Mouse (Mus musculus) small intestine, adult 2 months (tissue): Measurements from ENCODE around the gene Timm8a2. TPM values are rescaled to one million over a fixed set of nuclear protein-coding genes. Genes with fewer than 3 reads are reported as not detected.
A peak's percentile ranks its signal among the peaks of the same experiment; 100 is the strongest.

ENCODE experiments used
- H3K27ac ChIP-seq: fragments of 200-500 bp; 2 replicates; pipeline ENCODE4 v1.5.1; 2012; ENCODE audit warnings: low read depth, low read length, control low read depth, inconsistent platforms; ENCODE audit not compliant: insufficient read depth
- H3K27me3 ChIP-seq: fragments of 200-500 bp; 2 replicates; pipeline ENCODE4 v1.6.1; 2012; ENCODE audit warnings: mild to moderate bottlenecking, moderate library complexity, low read length, inconsistent platforms; ENCODE audit not compliant: control insufficient read depth, insufficient read depth
- H3K36me3 ChIP-seq: fragments of 200-500 bp; 2 replicates; pipeline ENCODE4 v1.6.1; 2012; ENCODE audit warnings: mild to moderate bottlenecking, low read length, control low read depth, inconsistent platforms; ENCODE audit not compliant: control insufficient read depth, insufficient read depth
- H3K4me1 ChIP-seq: fragments of 200-500 bp; 2 replicates; pipeline ENCODE4 v1.6.1; 2012; ENCODE audit warnings: low read length, inconsistent platforms, mixed read lengths; ENCODE audit not compliant: control insufficient read depth, insufficient read depth, insufficient read length
- H3K4me3 ChIP-seq: fragments of 200-500 bp; 2 replicates; pipeline ENCODE4 v1.5.1; 2012; ENCODE audit warnings: low read depth, mild to moderate bottlenecking, control low read depth, inconsistent platforms, low read length, moderate library complexity
- CTCF ChIP-seq: fragments of 200-500 bp; IDR thresholded peaks from 2 replicates; pipeline ENCODE4 v1.5.1; 2012; ENCODE audit warnings: low read depth, mild to moderate bottlenecking, control low read depth, inconsistent platforms, low read length, moderate library complexity, mixed read lengths; ENCODE audit not compliant: insufficient replicate concordance, insufficient read length; ENCODE audit errors: extremely low read depth
- POLR2A ChIP-seq: fragments of 200-500 bp; IDR thresholded peaks from 2 replicates; pipeline ENCODE4 v1.6.1; 2012; ENCODE audit warnings: low read depth, mild to moderate bottlenecking, control low read depth, inconsistent platforms, low read length, moderate library complexity
- WGBS: fragments of 180-500 bp; shearing (Covaris S2); methylation state at CpG from one replicate; pipeline ENCODE4 v1.1.7; 2018; 5-methylcytosine and 5-hydroxymethylcytosine counted together
- polyA plus RNA-seq: library from polyadenylated mRNA; depleted of rRNA; stranded (reverse); fragments of >200 nt; gene quantifications from 2 replicates; pipeline ENCODE4 v1.2.3, GENCODE M21; 2012

Gene Timm8a2
- polyA plus RNA-seq, 1 experiment = not detected

DNA sequence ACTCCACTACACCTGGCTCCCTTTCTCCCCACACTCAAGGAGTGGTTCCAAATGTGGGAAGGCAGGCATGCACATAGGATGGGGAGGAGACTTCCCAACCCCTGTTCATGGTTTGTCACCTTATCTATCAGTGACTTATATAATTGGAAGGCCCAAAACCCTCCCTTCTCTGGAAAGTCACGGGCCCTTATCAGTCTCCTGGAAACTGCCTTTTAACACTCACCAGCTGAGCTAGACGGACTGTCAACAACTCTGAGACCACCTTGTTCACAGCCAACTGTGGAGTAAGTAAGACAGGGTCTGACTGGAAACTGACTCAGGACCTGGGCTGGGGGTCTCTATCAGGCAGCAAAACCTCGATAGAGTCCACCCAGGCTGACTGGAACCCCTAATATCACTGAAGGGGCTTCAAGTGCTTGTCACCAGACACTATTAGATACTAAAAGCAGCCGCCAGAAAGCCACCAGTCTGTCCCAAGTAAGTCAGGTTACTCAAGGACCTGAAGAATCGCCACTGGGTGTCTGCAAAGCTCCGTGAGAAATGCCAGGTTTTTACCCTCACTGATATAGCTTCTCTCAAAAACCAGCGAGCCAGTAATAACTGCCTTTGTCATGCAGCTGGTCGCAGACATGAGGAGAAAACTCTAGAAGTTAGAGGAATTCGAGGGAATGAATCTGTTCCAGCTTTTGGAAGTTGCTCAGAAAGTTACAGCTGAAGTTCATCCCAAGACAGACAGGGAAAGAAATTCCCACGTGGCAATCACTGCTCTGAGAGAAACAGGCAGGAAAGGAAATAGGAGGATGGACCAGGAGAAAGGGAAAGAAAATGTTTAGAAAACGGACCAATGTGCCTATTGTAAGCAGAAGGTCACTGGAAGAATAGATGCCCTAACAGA lies 34.6 kb downstream of the Timm8a2 start:
- Histone ChIP-seq H3K4me3 (no peak overlapping the region), H3K4me1 (peaks cover 20% of the 10 kb centered on the region; the same call in 1 of the 2 replicates), H3K36me3 (no peaks in the 10 kb centered on the region), H3K27ac (peak overlapping the region; percentile 25; the same call in 1 of the 2 replicates), H3K27me3 (no peaks in the 10 kb centered on the region)
- WGBS = 39% methylated on average over 11 of the region's 11 CpGs
- TF ChIP-seq CTCF = no peak
- no peak for TF ChIP-seq POLR2A

DNA sequence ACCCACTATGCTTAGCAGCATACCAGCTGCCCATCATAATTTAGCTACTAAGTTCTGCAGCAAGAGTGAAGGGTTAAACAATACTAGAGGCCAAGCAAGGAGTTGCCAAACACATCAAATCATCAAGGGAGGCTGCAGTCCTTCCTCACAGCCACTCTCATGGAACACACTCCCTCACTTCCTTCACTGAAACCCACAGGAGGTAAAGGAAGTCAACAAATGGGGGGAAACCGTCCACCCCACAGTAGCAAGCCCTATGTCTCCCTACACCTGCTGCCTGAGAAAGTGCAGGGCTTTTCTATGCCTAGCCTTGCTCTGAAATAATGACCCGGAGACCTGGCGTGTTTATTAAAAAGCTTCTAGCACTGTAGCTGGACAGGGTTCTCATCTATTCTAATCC lies 35.5 kb downstream of the Timm8a2 start:
- Histone ChIP-seq H3K4me3 (no peak overlapping the region), H3K36me3 (no peaks in the 10 kb centered on the region), H3K27me3 (no peaks in the 10 kb centered on the region), H3K4me1 (peaks cover 20% of the 10 kb centered on the region; the same call in 1 of the 2 replicates), H3K27ac (no peak overlapping the region)
- TF ChIP-seq POLR2A (no peak), CTCF (no peak)
- WGBS = 79% methylated on average over 3 of the region's 3 CpGs

DNA sequence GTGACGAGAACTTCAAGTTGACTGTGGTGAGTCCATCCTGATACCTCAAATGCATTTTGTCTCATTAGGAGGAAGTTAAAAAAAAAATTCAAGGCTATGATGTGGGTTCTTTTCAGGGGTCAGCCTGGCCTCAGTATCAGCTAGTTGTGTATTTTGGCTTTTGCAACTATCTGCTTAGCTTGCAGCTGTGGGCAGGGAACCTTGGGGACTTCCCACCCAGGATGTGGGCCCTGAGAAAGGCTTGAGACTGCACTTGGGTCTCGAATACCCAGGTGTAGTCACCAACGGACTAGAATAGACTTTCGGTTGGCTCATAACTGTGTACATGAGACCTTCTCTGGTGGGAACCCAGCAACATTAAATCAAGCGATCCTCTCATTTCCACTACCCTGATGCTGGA lies 38.9 kb downstream of the Timm8a2 start:
- WGBS = 83% methylated on average over 5 of the region's 5 CpGs
- Histone ChIP-seq H3K27me3 (no peaks in the 10 kb centered on the region), H3K36me3 (no peaks in the 10 kb centered on the region), H3K4me3 (no peak overlapping the region), H3K4me1 (peaks cover 8% of the 10 kb centered on the region; the same call in 1 of the 2 replicates), H3K27ac (peak overlapping the region; percentile 42)
- no peak for TF ChIP-seq POLR2A
- no peak for TF ChIP-seq CTCF

DNA sequence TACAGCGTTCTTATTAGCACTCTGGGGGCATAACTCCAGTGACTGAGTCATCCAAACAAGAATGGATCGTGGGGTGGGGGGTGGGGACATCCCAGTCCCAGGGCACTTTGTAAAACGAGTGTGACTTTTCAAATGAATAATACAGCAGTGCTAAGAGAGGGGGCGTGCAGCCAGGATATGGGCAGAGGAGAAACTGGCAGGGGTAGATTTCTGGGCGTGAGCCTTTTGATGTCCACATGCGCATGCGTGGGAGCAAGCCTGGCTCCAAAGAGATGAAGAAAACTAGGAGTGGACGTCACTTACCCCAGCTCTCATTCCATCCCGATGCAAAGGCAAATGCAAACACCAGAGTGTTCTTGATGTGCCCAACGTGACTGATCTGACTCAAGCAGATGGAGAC lies 39.9 kb downstream of the Timm8a2 start:
- Histone ChIP-seq H3K36me3 (no peaks in the 10 kb centered on the region), H3K27ac (peak overlapping the region; percentile 15; the same call in 1 of the 2 replicates), H3K4me3 (no peak overlapping the region), H3K4me1 (0 out of 2 replicates have a peak, but pooled peaks cover 2% of the 10 kb centered on the region), H3K27me3 (no peaks in the 10 kb centered on the region)
- TF ChIP-seq CTCF = no peak
- WGBS = 73% methylated on average over 10 of the region's 10 CpGs

DNA sequence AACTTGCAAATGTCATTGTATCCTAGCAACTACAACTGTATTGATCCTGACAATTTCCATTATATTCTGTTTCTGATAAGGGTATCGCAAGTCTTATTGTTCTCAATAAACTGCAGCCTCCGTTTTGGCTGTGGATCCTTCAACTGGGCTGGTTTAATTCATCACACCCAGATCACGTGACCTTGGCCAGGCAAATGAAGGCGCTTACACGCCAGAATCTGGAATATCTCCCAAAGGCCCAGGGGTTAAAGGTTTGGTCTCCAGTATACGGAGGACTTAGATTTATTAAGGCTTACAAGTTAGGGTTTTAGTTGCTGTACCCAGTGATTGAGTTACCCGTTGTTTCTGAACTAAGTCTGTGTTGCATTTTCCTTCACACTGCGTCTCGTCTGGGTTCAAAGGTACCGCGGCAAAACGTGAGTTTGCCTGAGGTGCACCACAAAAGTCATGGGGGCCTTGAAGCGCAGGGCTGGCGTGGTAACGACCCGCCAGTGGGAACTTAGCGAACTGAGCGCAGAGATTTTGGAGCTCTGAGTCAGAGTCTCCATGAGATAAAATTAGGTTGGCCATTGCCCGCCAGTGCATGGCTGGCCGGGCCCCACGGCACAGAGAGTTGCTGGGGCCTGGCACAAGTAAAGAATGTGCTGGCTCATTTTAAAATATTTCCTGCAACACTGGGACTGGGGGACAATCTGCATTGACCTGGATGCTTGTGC lies 41.2 kb downstream of the Timm8a2 start:
- Histone ChIP-seq H3K27ac (no peak overlapping the region), H3K4me1 (peaks cover 4% of the 10 kb centered on the region; the same call in 1 of the 2 replicates), H3K27me3 (no peaks in the 10 kb centered on the region), H3K36me3 (no peaks in the 10 kb centered on the region), H3K4me3 (no peak overlapping the region)
- WGBS = 79% methylated on average over 21 of the region's 21 CpGs
- TF ChIP-seq POLR2A = no peak
- TF ChIP-seq CTCF = no peak

DNA sequence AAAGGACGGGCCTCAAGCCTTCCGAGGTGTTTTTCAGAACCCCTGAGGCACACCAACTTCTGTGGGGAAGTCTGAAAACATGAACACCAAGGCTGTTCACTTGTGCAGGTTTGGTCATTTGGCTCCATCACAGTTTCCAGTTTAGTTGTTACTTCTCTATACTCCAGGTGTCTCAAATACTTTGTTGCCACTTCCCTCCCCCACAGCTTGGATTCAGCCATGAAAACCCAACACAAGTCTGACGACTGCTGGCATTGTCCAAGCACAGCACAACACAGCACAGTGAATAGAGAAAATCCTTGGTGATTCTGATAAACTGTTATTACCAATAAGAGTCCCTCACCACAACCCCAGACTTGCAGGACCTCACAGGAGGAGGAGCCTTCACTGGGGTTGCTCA lies 42.5 kb downstream of the Timm8a2 start:
- TF ChIP-seq CTCF (no peak), POLR2A (no peak)
- H3K4me1 ChIP-seq = peaks cover 7% of the 10 kb centered on the region; the same call in 1 of the 2 replicates
- H3K27ac ChIP-seq = no peak overlapping the region
- whole genome bisulfite sequencing = 83% methylated on average over 3 of the region's 3 CpGs
- H3K27me3 ChIP-seq = no peaks in the 10 kb centered on the region
- H3K4me3 ChIP-seq = no peak overlapping the region
- no peaks in the 10 kb centered on the region for H3K36me3 ChIP-seq

DNA sequence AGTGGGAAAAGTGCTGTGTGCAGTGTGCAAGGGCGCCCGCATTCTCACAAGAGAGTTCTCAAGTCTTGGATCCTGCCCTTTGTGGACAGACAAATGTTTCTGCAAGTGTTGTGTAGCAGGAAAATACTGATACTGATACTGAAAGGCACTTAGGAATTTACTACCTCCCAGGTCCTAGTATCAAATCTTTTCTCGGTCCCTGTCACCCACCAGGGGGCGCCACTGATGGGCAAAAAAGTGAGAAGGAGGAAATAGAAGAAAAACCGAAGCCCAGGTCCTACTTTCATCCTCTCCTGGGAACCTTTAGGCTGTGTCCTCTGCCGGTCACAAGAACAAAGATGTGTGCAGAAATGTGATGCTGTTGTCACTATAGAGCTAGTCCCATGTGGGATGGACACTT lies 45.0 kb downstream of the Timm8a2 start:
- no peaks in the 10 kb centered on the region for H3K36me3 ChIP-seq
- TF ChIP-seq POLR2A = no peak
- peak; percentile 82; the same call in 1 of the 2 replicates for TF ChIP-seq CTCF
- no peak overlapping the region for H3K4me3 ChIP-seq
- peaks cover 10% of the 10 kb centered on the region; the same call in 1 of the 2 replicates for H3K4me1 ChIP-seq
- H3K27me3 ChIP-seq = no peaks in the 10 kb centered on the region
- no peak overlapping the region for H3K27ac ChIP-seq
- 36% methylated on average over 6 of the region's 6 CpGs for WGBS
